Mouse (Mus musculus): ENCODE results near the gene Slc25a4. TPM values are rescaled to one million over a fixed set of nuclear protein-coding genes. Genes with fewer than 3 reads are reported as not detected.
A peak's percentile ranks its signal among the peaks of the same experiment; 100 is the strongest.

The Slc25a4 gene
- polyA plus RNA-seq, 1 experiment = 502 TPM

- no peak overlapping the region for H3K27ac ChIP-seq (ENCODE audit: insufficient read depth, low read depth, low read length)
- 79% methylated on average over 3 of the region's 3 CpGs for WGBS
- no peaks in the 10 kb centered on the region for H3K36me3 ChIP-seq (ENCODE audit: control insufficient read depth, insufficient read depth, low read length)
- TF ChIP-seq CTCF (conservative IDR thresholded peaks at IDR 0.05; ENCODE audit: insufficient read depth, insufficient read length, low read depth, low read length) = no peak
- TF ChIP-seq POLR2A (IDR thresholded peaks at IDR 0.05; ENCODE audit: low read depth, low read length) = no peak
- peaks cover 5% of the 10 kb centered on the region; the same call in 1 of the 2 replicates for H3K4me1 ChIP-seq (ENCODE audit: control insufficient read depth, insufficient read depth, low read length)
- H3K4me3 ChIP-seq (ENCODE audit: insufficient read depth, low read depth, low read length) = no peak overlapping the region
- no peak for DNase-seq
- H3K27me3 ChIP-seq (replicated peaks; ENCODE audit: control insufficient read depth, insufficient read depth, low read length) = no peaks in the 10 kb centered on the region
Observed at GRCm38 (mm10) chr8:46220566-46220965, 9.5 kb upstream of the Slc25a4 start.

GRCm38 (mm10) chr8:46216838-46217237 is 5.8 kb upstream of the Slc25a4 start:
- peak; percentile 75 for DNase-seq
- 1% methylated on average over 14 of the region's 14 CpGs for whole genome bisulfite sequencing
- Histone ChIP-seq H3K4me1 (ENCODE audit: control insufficient read depth, insufficient read depth, low read length) (peaks cover 8% of the 10 kb centered on the region; the same call in 1 of the 2 replicates), H3K27me3 (replicated peaks; ENCODE audit: control insufficient read depth, insufficient read depth, low read length) (no peaks in the 10 kb centered on the region), H3K4me3 (ENCODE audit: insufficient read depth, low read depth, low read length) (peak overlapping the region; percentile 38), H3K36me3 (ENCODE audit: control insufficient read depth, insufficient read depth, low read length) (no peaks in the 10 kb centered on the region), H3K27ac (ENCODE audit: insufficient read depth, low read depth, low read length) (peak overlapping the region; percentile 24; the same call in 1 of the 2 replicates)
- TF ChIP-seq CTCF (conservative IDR thresholded peaks at IDR 0.05; ENCODE audit: insufficient read depth, insufficient read length, low read depth, low read length) = no peak
- no peak for TF ChIP-seq POLR2A (IDR thresholded peaks at IDR 0.05; ENCODE audit: low read depth, low read length)

- peaks cover 3% of the 10 kb centered on the region for H3K36me3 ChIP-seq (ENCODE audit: control insufficient read depth, insufficient read depth, low read length)
- H3K27me3 ChIP-seq (replicated peaks; ENCODE audit: control insufficient read depth, insufficient read depth, low read length) = no peaks in the 10 kb centered on the region
- TF ChIP-seq POLR2A (IDR thresholded peaks at IDR 0.05; ENCODE audit: low read depth, low read length) (no peak), CTCF (conservative IDR thresholded peaks at IDR 0.05; ENCODE audit: insufficient read depth, insufficient read length, low read depth, low read length) (no peak)
- peaks cover 22% of the 10 kb centered on the region for H3K4me1 ChIP-seq (ENCODE audit: control insufficient read depth, insufficient read depth, low read length)
- 87% methylated on average over 2 of the region's 2 CpGs for WGBS
- no peak overlapping the region for H3K4me3 ChIP-seq (ENCODE audit: insufficient read depth, low read depth, low read length)
- H3K27ac ChIP-seq (ENCODE audit: insufficient read depth, low read depth, low read length) = no peak overlapping the region
- DNase-seq = no peak
Observed at GRCm38 (mm10) chr8:46213971-46214480, 2.9 kb upstream of the Slc25a4 start.

GRCm38 (mm10) chr8:46212194-46212593 is 1.1 kb upstream of the Slc25a4 start:
- peak overlapping the region; percentile 96 for H3K27ac ChIP-seq (ENCODE audit: insufficient read depth, low read depth, low read length)
- peaks cover 26% of the 10 kb centered on the region for H3K4me1 ChIP-seq (ENCODE audit: control insufficient read depth, insufficient read depth, low read length)
- no peak overlapping the region for H3K4me3 ChIP-seq (ENCODE audit: insufficient read depth, low read depth, low read length)
- DNase-seq = peak; percentile 62
- no peaks in the 10 kb centered on the region for H3K27me3 ChIP-seq (replicated peaks; ENCODE audit: control insufficient read depth, insufficient read depth, low read length)
- peaks cover 12% of the 10 kb centered on the region for H3K36me3 ChIP-seq (ENCODE audit: control insufficient read depth, insufficient read depth, low read length)
- TF ChIP-seq POLR2A (IDR thresholded peaks at IDR 0.05; ENCODE audit: low read depth, low read length) (no peak), CTCF (conservative IDR thresholded peaks at IDR 0.05; ENCODE audit: insufficient read depth, insufficient read length, low read depth, low read length) (no peak)
- 34% methylated on average over 7 of the region's 7 CpGs for WGBS

GRCm38 (mm10) chr8:46211611-46212071 is 557 bp upstream of the Slc25a4 start:
- Histone ChIP-seq H3K36me3 (ENCODE audit: control insufficient read depth, insufficient read depth, low read length) (peaks cover 13% of the 10 kb centered on the region), H3K27ac (ENCODE audit: insufficient read depth, low read depth, low read length) (peak overlapping the region; percentile 96), H3K4me3 (ENCODE audit: insufficient read depth, low read depth, low read length) (peak overlapping the region; percentile 92), H3K4me1 (ENCODE audit: control insufficient read depth, insufficient read depth, low read length) (peaks cover 21% of the 10 kb centered on the region), H3K27me3 (replicated peaks; ENCODE audit: control insufficient read depth, insufficient read depth, low read length) (no peaks in the 10 kb centered on the region)
- no peak for TF ChIP-seq POLR2A (IDR thresholded peaks at IDR 0.05; ENCODE audit: low read depth, low read length)
- TF ChIP-seq CTCF (conservative IDR thresholded peaks at IDR 0.05; ENCODE audit: insufficient read depth, insufficient read length, low read depth, low read length) = no peak
- WGBS = 12% methylated on average over 13 of the region's 13 CpGs
- peak; percentile 80 for DNase-seq

- peaks cover 21% of the 10 kb centered on the region for H3K4me1 ChIP-seq (ENCODE audit: control insufficient read depth, insufficient read depth, low read length)
- H3K27me3 ChIP-seq (replicated peaks; ENCODE audit: control insufficient read depth, insufficient read depth, low read length) = no peaks in the 10 kb centered on the region
- TF ChIP-seq CTCF (conservative IDR thresholded peaks at IDR 0.05; ENCODE audit: insufficient read depth, insufficient read length, low read depth, low read length) (no peak), POLR2A (IDR thresholded peaks at IDR 0.05; ENCODE audit: low read depth, low read length) (no peak)
- peaks cover 19% of the 10 kb centered on the region for H3K36me3 ChIP-seq (ENCODE audit: control insufficient read depth, insufficient read depth, low read length)
- H3K4me3 ChIP-seq (ENCODE audit: insufficient read depth, low read depth, low read length) = peak overlapping the region; percentile 92
- peak; percentile 22 for DNase-seq
- no peak overlapping the region for H3K27ac ChIP-seq (ENCODE audit: insufficient read depth, low read depth, low read length)
- WGBS = 53% methylated on average over 15 of the region's 15 CpGs
Observed at GRCm38 (mm10) chr8:46209057-46209456, 2.0 kb downstream of the Slc25a4 start.

GRCm38 (mm10) chr8:46208354-46208753 is 2.7 kb downstream of the Slc25a4 start:
- Histone ChIP-seq H3K27ac (ENCODE audit: insufficient read depth, low read depth, low read length) (no peak overlapping the region), H3K4me3 (ENCODE audit: insufficient read depth, low read depth, low read length) (peak overlapping the region; percentile 92)

More at GRCm38 (mm10) chr8:46208354-46208753, 2.7 kb downstream of the Slc25a4 start:
- no peak for TF ChIP-seq CTCF (conservative IDR thresholded peaks at IDR 0.05; ENCODE audit: insufficient read depth, insufficient read length, low read depth, low read length)
- no peak for TF ChIP-seq POLR2A (IDR thresholded peaks at IDR 0.05; ENCODE audit: low read depth, low read length)
- H3K27me3 ChIP-seq (replicated peaks; ENCODE audit: control insufficient read depth, insufficient read depth, low read length) = no peaks in the 10 kb centered on the region
- peaks cover 21% of the 10 kb centered on the region for H3K4me1 ChIP-seq (ENCODE audit: control insufficient read depth, insufficient read depth, low read length)
- WGBS = 42% methylated on average over 12 of the region's 12 CpGs
- peak; percentile 24 for DNase-seq
- H3K36me3 ChIP-seq (ENCODE audit: control insufficient read depth, insufficient read depth, low read length) = peaks cover 19% of the 10 kb centered on the region

All from kidney, adult 2 months (tissue).